Mouse (Mus musculus) midbrain, embryonic 12.5 days (tissue): ENCODE data around the gene Lgalsl. TPM values are rescaled to one million over a fixed set of nuclear protein-coding genes. Genes with fewer than 3 reads are reported as not detected.

Source experiments
- ATAC-seq: fragments of 200-750 bp; cut with Nextera tagmentation; 2 replicates; pipeline ENCODE4 v1.8.0; 2017; ENCODE audit warnings: low read depth, moderate TSS enrichment, moderate library complexity; ENCODE audit not compliant: low FRiP score
- H3K27ac ChIP-seq: fragments of 300-500 bp; sonication (generic); replicated peaks from 2 replicates; pipeline ENCODE4 v1.5.1; 2016; ENCODE audit warnings: mild to moderate bottlenecking
- H3K27me3 ChIP-seq: fragments of 300-500 bp; sonication (generic); 2 replicates; pipeline ENCODE4 v1.6.1; 2016; ENCODE audit warnings: mild to moderate bottlenecking
- H3K36me3 ChIP-seq: fragments of 300-500 bp; sonication (generic); 2 replicates; pipeline ENCODE4 v1.6.1; 2016
- H3K4me1 ChIP-seq: fragments of 300-500 bp; sonication (generic); 2 replicates; pipeline ENCODE4 v1.6.1; 2016
- H3K4me2 ChIP-seq: fragments of 300-500 bp; sonication (generic); replicated peaks from 2 replicates; pipeline ENCODE4 v1.6.1; 2016; ENCODE audit warnings: mild to moderate bottlenecking, moderate library complexity
- H3K4me3 ChIP-seq: fragments of 300-500 bp; sonication (generic); 2 replicates; pipeline ENCODE4 v1.5.1; 2016; ENCODE audit warnings: mild to moderate bottlenecking
- H3K9ac ChIP-seq: fragments of 300-500 bp; sonication (generic); replicated peaks from 2 replicates; pipeline ENCODE4 v1.6.1; 2016; ENCODE audit warnings: mild to moderate bottlenecking, moderate library complexity
- H3K9me3 ChIP-seq: fragments of 300-500 bp; sonication (generic); 2 replicates; pipeline ENCODE4 v1.6.1; 2016; ENCODE audit warnings: mild to moderate bottlenecking
- WGBS: fragments of 180-500 bp; shearing (Covaris S2); methylation state at CpG from one replicate; pipeline ENCODE4 v1.1.7; 2016; 5-methylcytosine and 5-hydroxymethylcytosine counted together
- polyA plus RNA-seq: library from polyadenylated mRNA; unstranded; fragments of >200 nt; fragmentation: Nextera tagmentation; extraction: Ambion mirVana; gene quantifications from 2 replicates; pipeline ENCODE4 v1.2.1, GENCODE M21; 2016

Gene Lgalsl
- polyA plus RNA-seq: 39.1 and 43.1 TPM in 2 replicates

- Histone ChIP-seq H3K27me3 (peaks cover 21% of the 10 kb centered on the region), H3K4me1 (peaks cover 26% of the 10 kb centered on the region), H3K36me3 (peaks cover 25% of the 10 kb centered on the region), H3K27ac (peak within 1 kb of the TSS; percentile 87), H3K4me3 (peak within 1 kb of the TSS; percentile 95), H3K9ac (peak within 1 kb of the TSS; percentile 94), H3K4me2 (peak within 1 kb of the TSS; percentile 92), H3K9me3 (no peaks in the 10 kb centered on the region)
- peak; percentile 80 for ATAC-seq
- WGBS: under 1% methylated on average over 93 of the region's 102 CpGs
These were observed at the start of gene Lgalsl for GRCm38 (mm10) chr11:20830686-20831505. Lgalsl (minus strand) TSS chr11:20831056.

GRCm38 (mm10) chr11:20878644-20879043, 47.8 kb upstream of the Lgalsl start:
- 92% methylated on average over 5 of the region's 5 CpGs for WGBS
- H3K4me2 ChIP-seq: no peak overlapping the region
- no peaks in the 10 kb centered on the region for H3K36me3 ChIP-seq
- H3K9me3 ChIP-seq: no peaks in the 10 kb centered on the region
- H3K4me1 ChIP-seq: peaks cover 3% of the 10 kb centered on the region; the same call in 1 of the 2 replicates
- H3K27me3 ChIP-seq: no peaks in the 10 kb centered on the region
- no peak for ATAC-seq
- H3K4me3 ChIP-seq: no peak overlapping the region
- H3K9ac ChIP-seq: no peak overlapping the region
- no peak overlapping the region for H3K27ac ChIP-seq

- Histone ChIP-seq H3K4me3 (no peak overlapping the region), H3K4me2 (no peak overlapping the region), H3K36me3 (no peaks in the 10 kb centered on the region), H3K9me3 (no peaks in the 10 kb centered on the region), H3K27me3 (no peaks in the 10 kb centered on the region), H3K27ac (no peak overlapping the region), H3K4me1 (no peaks in the 10 kb centered on the region), H3K9ac (no peak overlapping the region)
- no peak for ATAC-seq
- 96% methylated on average over 3 of the region's 3 CpGs for WGBS
These were observed 46.8 kb upstream of the Lgalsl start for GRCm38 (mm10) chr11:20877578-20878096.

GRCm38 (mm10) chr11:20873386-20873785, 42.5 kb upstream of the Lgalsl start:
- Histone ChIP-seq H3K4me1 (no peaks in the 10 kb centered on the region), H3K9ac (no peak overlapping the region), H3K9me3 (no peaks in the 10 kb centered on the region), H3K4me3 (no peak overlapping the region), H3K27me3 (no peaks in the 10 kb centered on the region), H3K36me3 (no peaks in the 10 kb centered on the region), H3K4me2 (no peak overlapping the region), H3K27ac (no peak overlapping the region)
- ATAC-seq: 0 out of 2 replicates have a peak, but pooled peaks have one; percentile 30
- WGBS: 70% methylated on average over 5 of the region's 5 CpGs

GRCm38 (mm10) chr11:20872911-20873310, 42.1 kb upstream of the Lgalsl start:
- Histone ChIP-seq H3K27me3 (no peaks in the 10 kb centered on the region), H3K4me2 (no peak overlapping the region), H3K9ac (no peak overlapping the region), H3K4me1 (no peaks in the 10 kb centered on the region), H3K36me3 (no peaks in the 10 kb centered on the region), H3K27ac (no peak overlapping the region), H3K9me3 (no peaks in the 10 kb centered on the region), H3K4me3 (no peak overlapping the region)
- no peak for ATAC-seq
- WGBS: 93% methylated on average over 7 of the region's 7 CpGs

- Histone ChIP-seq H3K9ac (no peak overlapping the region), H3K36me3 (no peaks in the 10 kb centered on the region), H3K4me2 (no peak overlapping the region), H3K27me3 (no peaks in the 10 kb centered on the region), H3K4me3 (no peak overlapping the region), H3K9me3 (no peaks in the 10 kb centered on the region), H3K27ac (no peak overlapping the region), H3K4me1 (no peaks in the 10 kb centered on the region)
- no peak for ATAC-seq
- 72% methylated on average over 2 of the region's 2 CpGs for WGBS
These were observed 41.6 kb upstream of the Lgalsl start for GRCm38 (mm10) chr11:20872444-20872843.

GRCm38 (mm10) chr11:20869927-20870326, 39.1 kb upstream of the Lgalsl start:
- Histone ChIP-seq H3K27ac (no peak overlapping the region), H3K4me1 (no peaks in the 10 kb centered on the region), H3K4me2 (no peak overlapping the region), H3K9me3 (no peaks in the 10 kb centered on the region), H3K4me3 (no peak overlapping the region), H3K27me3 (no peaks in the 10 kb centered on the region), H3K36me3 (no peaks in the 10 kb centered on the region), H3K9ac (no peak overlapping the region)
- 90% methylated on average over 2 of the region's 2 CpGs for WGBS
- no peak for ATAC-seq

- Histone ChIP-seq H3K27ac (no peak overlapping the region), H3K36me3 (no peaks in the 10 kb centered on the region), H3K4me3 (no peak overlapping the region), H3K27me3 (0 out of 2 replicates have a peak, but pooled peaks cover 4% of the 10 kb centered on the region), H3K4me1 (no peaks in the 10 kb centered on the region), H3K9ac (no peak overlapping the region), H3K4me2 (no peak overlapping the region), H3K9me3 (no peaks in the 10 kb centered on the region)
- ATAC-seq: no peak
- 91% methylated on average over 3 of the region's 3 CpGs for WGBS
These were observed 34.6 kb upstream of the Lgalsl start for GRCm38 (mm10) chr11:20865450-20865849.

GRCm38 (mm10) chr11:20864647-20865046, 33.8 kb upstream of the Lgalsl start:
- H3K9me3 ChIP-seq: no peaks in the 10 kb centered on the region
- 0 out of 2 replicates have a peak, but pooled peaks cover 4% of the 10 kb centered on the region for H3K27me3 ChIP-seq
- 82% methylated on average over 6 of the region's 6 CpGs for WGBS
- H3K4me2 ChIP-seq: no peak overlapping the region
- no peak overlapping the region for H3K9ac ChIP-seq
- H3K27ac ChIP-seq: no peak overlapping the region
- H3K4me1 ChIP-seq: no peaks in the 10 kb centered on the region
- no peak overlapping the region for H3K4me3 ChIP-seq
- no peak for ATAC-seq
- H3K36me3 ChIP-seq: no peaks in the 10 kb centered on the region

- Histone ChIP-seq H3K9me3 (no peaks in the 10 kb centered on the region), H3K36me3 (no peaks in the 10 kb centered on the region), H3K27ac (no peak overlapping the region), H3K27me3 (peaks cover 11% of the 10 kb centered on the region; the same call in 1 of the 2 replicates), H3K4me2 (no peak overlapping the region), H3K4me3 (no peak overlapping the region), H3K9ac (no peak overlapping the region), H3K4me1 (peaks cover 10% of the 10 kb centered on the region; the same call in 1 of the 2 replicates)
- no peak for ATAC-seq
- 86% methylated on average over 5 of the region's 5 CpGs for WGBS
These were observed 31.2 kb upstream of the Lgalsl start for GRCm38 (mm10) chr11:20862101-20862500.

- no peak overlapping the region for H3K4me2 ChIP-seq
- no peaks in the 10 kb centered on the region for H3K9me3 ChIP-seq
- H3K4me1 ChIP-seq: peaks cover 22% of the 10 kb centered on the region
- WGBS: 90% methylated on average over 3 of the region's 3 CpGs
- H3K27me3 ChIP-seq: peaks cover 11% of the 10 kb centered on the region; the same call in 1 of the 2 replicates
- no peak overlapping the region for H3K9ac ChIP-seq
- no peaks in the 10 kb centered on the region for H3K36me3 ChIP-seq
- ATAC-seq: no peak
- no peak overlapping the region for H3K27ac ChIP-seq
- H3K4me3 ChIP-seq: no peak overlapping the region
These were observed 29.5 kb upstream of the Lgalsl start for GRCm38 (mm10) chr11:20860351-20860750.

GRCm38 (mm10) chr11:20859858-20860257, 29.0 kb upstream of the Lgalsl start:
- H3K4me1 ChIP-seq: peaks cover 24% of the 10 kb centered on the region
- H3K27ac ChIP-seq: no peak overlapping the region
- H3K9ac ChIP-seq: no peak overlapping the region
- 49% methylated on average over 6 of the region's 6 CpGs for WGBS
- H3K9me3 ChIP-seq: no peaks in the 10 kb centered on the region
- H3K27me3 ChIP-seq: peaks cover 11% of the 10 kb centered on the region; the same call in 1 of the 2 replicates
- no peak for ATAC-seq
- no peaks in the 10 kb centered on the region for H3K36me3 ChIP-seq
- no peak overlapping the region for H3K4me3 ChIP-seq
- H3K4me2 ChIP-seq: no peak overlapping the region
